Mouse (Mus musculus) forebrain, postnatal 0 days (tissue): Measurements from ENCODE around the gene Prl2c1. TPM values are rescaled to one million over a fixed set of nuclear protein-coding genes. Genes with fewer than 3 reads are reported as not detected.
"Not testable (repeated sequence)": the region's sequence is repeated elsewhere in the genome, so short reads cannot be mapped to it uniquely, and the experiment has no call there.

Experiments used
- ATAC-seq: fragments of 200-750 bp; cut with Nextera tagmentation; 2 replicates; pipeline ENCODE4 v1.8.0; 2017; ENCODE audit warnings: mild to moderate bottlenecking, moderate library complexity
- DNase-seq: peaks from one replicate; pipeline ENCODE4 v3.0.0-alpha.2; 2015
- H3K27ac ChIP-seq: fragments of 300-500 bp; sonication (generic); 2 replicates; pipeline ENCODE4 v1.5.1; 2014; ENCODE audit warnings: low read depth, mild to moderate bottlenecking, antibody characterized with exemption, low read length, moderate library complexity, mixed read lengths
- H3K27me3 ChIP-seq: fragments of 300-500 bp; sonication (generic); 2 replicates; pipeline ENCODE4 v1.6.1; 2014; ENCODE audit warnings: mild to moderate bottlenecking, low read length, mixed read lengths; ENCODE audit not compliant: insufficient read depth
- H3K36me3 ChIP-seq: fragments of 300-500 bp; sonication (generic); 2 replicates; pipeline ENCODE4 v1.6.1; 2014; ENCODE audit warnings: mild to moderate bottlenecking, moderate library complexity; ENCODE audit not compliant: insufficient read depth
- H3K4me1 ChIP-seq: fragments of 300-500 bp; sonication (generic); 2 replicates; pipeline ENCODE4 v1.6.1; 2014; ENCODE audit warnings: antibody characterized with exemption; ENCODE audit not compliant: insufficient read depth
- H3K4me2 ChIP-seq: fragments of 300-500 bp; sonication (generic); 2 replicates; pipeline ENCODE4 v1.6.1; 2014; ENCODE audit warnings: low read depth, mild to moderate bottlenecking, moderate library complexity
- H3K4me3 ChIP-seq: fragments of 300-500 bp; sonication (generic); 2 replicates; pipeline ENCODE4 v1.5.1; 2014; ENCODE audit warnings: low read depth, low read length, mixed read lengths
- H3K9ac ChIP-seq: fragments of 300-500 bp; sonication (generic); 2 replicates; pipeline ENCODE4 v1.6.1; 2014; ENCODE audit warnings: mild to moderate bottlenecking
- H3K9me3 ChIP-seq: fragments of 300-500 bp; sonication (generic); 2 replicates; pipeline ENCODE4 v1.6.1; 2016; ENCODE audit warnings: low read length
- CTCF ChIP-seq: sonication (generic); IDR thresholded peaks from 2 replicates; pipeline ENCODE4 v1.5.1; 2016; ENCODE audit warnings: antibody characterized with exemption, control low read depth, low read depth
- WGBS: fragments of 180-500 bp; shearing (Covaris S2); extraction: QIAGEN DNeasy Blood & Tissue Kit; methylation state at CpG from one replicate; pipeline ENCODE4 v1.1.7; 2014; 5-methylcytosine and 5-hydroxymethylcytosine counted together
- polyA plus RNA-seq: library from polyadenylated mRNA; unstranded; fragments of >200 nt; fragmentation: Nextera tagmentation; extraction: Ambion mirVana; gene quantifications from 2 replicates; pipeline ENCODE4 v1.2.1, GENCODE M21; 2015
- total RNA-seq: library from RNA; depleted of rRNA; stranded (reverse); fragments of >200 nt; gene quantifications from 2 replicates; pipeline ENCODE4 v1.2.3, GENCODE M21; 2014; rRNA removed

The Prl2c1 gene
- not detected in 2 replicates for total RNA-seq
- polyA plus RNA-seq = not detected in 2 replicates

DNA sequence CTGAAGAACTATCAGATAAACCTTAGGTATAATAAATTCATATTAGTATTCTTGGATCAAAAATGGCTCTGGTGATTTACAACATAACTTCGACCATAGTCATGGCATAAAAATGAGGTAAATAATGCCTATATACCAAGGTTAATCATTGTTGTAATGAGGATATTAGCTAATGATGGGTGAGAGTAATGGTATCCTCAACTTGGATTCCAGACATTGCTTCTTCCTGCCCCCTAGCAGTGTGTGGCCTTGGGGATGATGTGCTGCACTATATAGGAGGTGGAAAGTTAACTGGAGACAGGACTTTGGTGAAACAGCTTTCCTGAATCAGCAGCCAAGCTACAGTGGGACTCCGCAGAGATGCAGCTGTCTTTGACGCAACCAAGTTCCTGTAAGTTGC is at the start of gene Prl2c1:
Gene Prl2c1, plus strand, starts transcription at position 301 of the 400 bp plus-strand sequence.
- Histone ChIP-seq H3K36me3 (no peaks in the 10 kb centered on the region), H3K9ac (no peak within 1 kb of the TSS), H3K4me1 (no peaks in the 10 kb centered on the region), H3K9me3 (no peaks in the 10 kb centered on the region), H3K27ac (no peak within 1 kb of the TSS), H3K27me3 (no peaks in the 10 kb centered on the region), H3K4me3 (no peak within 1 kb of the TSS), H3K4me2 (no peak within 1 kb of the TSS)
- DNase-seq = no peak
- TF ChIP-seq CTCF = no peak
- no peak for ATAC-seq
- WGBS = 90% methylated on average over 3 of the region's 3 CpGs

GRCm38 (mm10) chr13:27801354-27801753 is 47.8 kb upstream of the Prl2c1 start, which contains the start of gene Prl2a1:
Prl2a1 (plus strand) TSS chr13:27801654.
- H3K4me3 ChIP-seq = no peak within 1 kb of the TSS
- H3K9ac ChIP-seq = no peak within 1 kb of the TSS
- DNase-seq (no peak), ATAC-seq (no peak)
- H3K4me1 ChIP-seq = no peaks in the 10 kb centered on the region
- H3K9me3 ChIP-seq = no peaks in the 10 kb centered on the region
- no peak for TF ChIP-seq CTCF
- no peaks in the 10 kb centered on the region for H3K36me3 ChIP-seq
- no peak within 1 kb of the TSS for H3K27ac ChIP-seq
- H3K4me2 ChIP-seq = no peak within 1 kb of the TSS
- no peaks in the 10 kb centered on the region for H3K27me3 ChIP-seq
- WGBS = 88% methylated on average over 1 of the region's 1 CpGs

- ATAC-seq = no peak
- H3K9ac ChIP-seq = no peak overlapping the region
- H3K4me1 ChIP-seq = no peaks in the 10 kb centered on the region
- no peak for TF ChIP-seq CTCF
- H3K27me3 ChIP-seq = no peaks in the 10 kb centered on the region
- no peaks in the 10 kb centered on the region for H3K36me3 ChIP-seq
- no peak overlapping the region for H3K4me2 ChIP-seq
- no peak for DNase-seq
- no peaks in the 10 kb centered on the region for H3K9me3 ChIP-seq
- no peak overlapping the region for H3K27ac ChIP-seq
- no peak overlapping the region for H3K4me3 ChIP-seq
- WGBS = 84% methylated on average over 1 of the region's 1 CpGs
Observed at GRCm38 (mm10) chr13:27802765-27803164, 46.4 kb upstream of the Prl2c1 start.

DNA sequence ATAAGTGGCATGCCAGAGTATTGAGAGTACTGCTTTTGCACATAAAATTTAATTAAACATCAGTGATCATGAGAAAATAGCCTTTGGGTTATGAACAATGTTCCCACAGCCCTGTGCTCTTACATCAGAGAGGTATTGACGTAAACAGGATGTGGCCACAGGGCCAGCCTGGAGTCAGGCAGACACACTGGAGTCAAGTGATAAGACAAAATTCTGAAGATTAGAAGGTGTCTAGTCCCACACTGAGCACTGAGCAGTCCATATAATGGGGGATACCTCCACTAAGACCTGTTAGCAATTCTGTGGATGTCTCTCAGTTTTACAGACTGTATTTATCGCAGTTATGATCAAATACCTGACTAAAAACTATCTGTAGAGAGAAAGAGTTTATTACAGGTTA is 55.1 kb downstream of the Prl2c1 start:
- H3K9me3 ChIP-seq, H3K4me1 ChIP-seq, H3K36me3 ChIP-seq, H3K27me3 ChIP-seq, H3K4me3 ChIP-seq, H3K9ac ChIP-seq, DNase-seq, ATAC-seq, H3K27ac ChIP-seq, H3K4me2 ChIP-seq: not testable (repeated sequence)
- WGBS = 94% methylated on average over 2 of the region's 2 CpGs

Other genes starting within 250 kb of the Prl2c1 start
- not detected in 2 replicates for gene Prl7b1, start 238.8 kb upstream of the Prl2c1 start, total RNA-seq
- not detected in 2 replicates for gene Prl7b1, start 238.8 kb upstream of the Prl2c1 start, polyA plus RNA-seq
- gene Prl7a1, start 206.8 kb upstream of the Prl2c1 start, total RNA-seq = not detected in 2 replicates
- not detected in 2 replicates for gene Prl7a1, start 206.8 kb upstream of the Prl2c1 start, polyA plus RNA-seq
- gene Prl7a2, start 181.3 kb upstream of the Prl2c1 start, total RNA-seq = not detected in 2 replicates
- gene Prl7a2, start 181.3 kb upstream of the Prl2c1 start, polyA plus RNA-seq = not detected in 2 replicates
- gene Prl7d1, start 132.6 kb upstream of the Prl2c1 start, total RNA-seq = not detected in 2 replicates
- gene Prl7d1, start 132.6 kb upstream of the Prl2c1 start, polyA plus RNA-seq = not detected in 2 replicates
- gene Prl7c1, start 68.5 kb upstream of the Prl2c1 start, total RNA-seq = not detected in 2 replicates
- gene Prl7c1, start 68.5 kb upstream of the Prl2c1 start, polyA plus RNA-seq = not detected in 2 replicates
- not detected in 2 replicates for gene Prl2a1, start 47.7 kb upstream of the Prl2c1 start, total RNA-seq
- gene Prl2a1, start 47.7 kb upstream of the Prl2c1 start, polyA plus RNA-seq = not detected in 2 replicates
- not detected in 2 replicates for gene Prl4a1, start 166.9 kb downstream of the Prl2c1 start, total RNA-seq
- gene Prl4a1, start 166.9 kb downstream of the Prl2c1 start, polyA plus RNA-seq = not detected in 2 replicates